Mouse (Mus musculus) gonadal fat pad, adult 2 months (tissue): ENCODE measurements at regions not wholly inside any gene's neighbourhood (a gene's known extent, or its start where the extent isn't known, plus 50 kb on each side); places are given as distances from the start of the nearest gene placed in this dataset.
A peak's percentile ranks its signal among the peaks of the same experiment; 100 is the strongest.

Source experiments
- DNase-seq: peaks from one replicate; pipeline ENCODE4 v3.0.0-alpha.2; 2012; ENCODE audit warnings: low read depth

DNA sequence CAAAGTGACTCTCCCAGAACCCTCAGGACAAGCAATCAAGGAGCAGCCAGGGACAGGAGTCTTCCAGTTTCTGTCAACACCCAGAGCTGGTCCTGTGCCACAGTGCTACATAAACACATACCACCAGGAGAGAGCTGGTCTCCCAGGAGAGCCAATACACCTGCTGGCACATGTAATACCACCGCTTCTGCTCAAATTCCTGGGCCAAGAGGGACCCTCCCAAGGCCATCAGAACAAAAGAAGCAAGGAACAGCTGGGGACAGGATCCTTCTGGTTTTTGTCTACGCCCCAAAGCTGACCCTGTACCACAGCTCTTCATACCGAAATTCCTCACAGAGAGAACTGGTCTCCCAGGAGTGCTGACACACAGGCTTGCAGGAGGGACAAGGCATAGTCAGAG, 695.4 kb upstream of the Tbl1xr1 start:
- DNase-seq, result no peak

DNA sequence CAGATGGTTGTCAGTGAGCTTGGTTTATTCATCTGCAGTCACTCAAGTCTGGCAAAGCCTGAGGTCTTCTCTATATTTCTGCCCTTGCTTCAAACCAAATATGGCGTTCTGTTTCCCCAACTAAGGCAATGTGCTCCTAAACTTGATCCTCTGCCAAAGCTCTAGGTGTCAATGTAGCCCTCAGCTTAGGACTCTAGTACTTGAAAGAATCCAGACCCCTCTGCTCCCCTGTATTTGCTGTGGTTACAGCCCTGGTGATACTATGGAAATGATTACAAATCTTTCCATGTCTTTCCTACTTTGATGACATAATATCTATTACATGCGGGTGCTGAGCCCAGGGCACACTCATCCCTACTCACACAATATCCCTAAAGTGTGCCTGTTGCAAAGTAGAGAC, 672.9 kb upstream of the Tbl1xr1 start:
- DNase-seq, result no peak

DNA sequence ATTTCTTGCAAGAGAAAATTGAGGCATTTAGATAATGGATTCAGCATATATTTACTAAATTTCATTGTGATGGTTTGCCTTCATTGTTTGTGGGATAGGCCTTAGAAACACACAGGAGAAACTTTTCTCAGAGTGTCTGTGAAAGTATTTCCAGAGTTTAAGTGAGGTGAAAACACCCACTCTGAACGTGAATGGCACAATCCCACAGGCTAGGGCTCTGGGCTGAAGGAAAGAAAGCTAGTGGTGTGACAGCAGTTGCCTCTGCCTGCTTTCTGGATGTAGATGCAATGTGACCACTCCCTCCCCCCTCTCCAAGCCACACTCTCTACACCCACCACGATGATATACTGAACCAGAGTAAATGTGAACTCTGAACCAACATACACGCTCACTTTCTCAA, 672.4 kb upstream of the Tbl1xr1 start:
- no peak for DNase-seq

DNA sequence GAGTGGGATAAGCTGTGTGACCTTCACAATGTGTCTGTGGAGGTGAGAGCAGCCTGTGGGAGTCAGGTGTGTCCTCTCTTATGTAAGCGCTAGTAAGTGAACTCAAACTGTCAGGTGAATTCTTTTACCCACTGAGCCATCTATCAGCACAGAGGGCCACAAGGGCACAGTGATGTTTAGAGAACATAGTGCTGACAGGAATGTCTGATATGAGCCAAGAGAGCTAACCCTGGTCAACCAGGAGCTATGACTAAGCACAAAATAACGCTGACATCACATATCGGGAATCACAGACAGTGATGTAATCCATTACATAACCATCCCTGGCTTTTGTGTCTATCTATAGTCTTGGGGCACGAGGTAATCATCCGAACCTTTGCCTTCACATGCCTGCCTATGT, 669.4 kb upstream of the Tbl1xr1 start:
- DNase-seq, result no peak

DNA sequence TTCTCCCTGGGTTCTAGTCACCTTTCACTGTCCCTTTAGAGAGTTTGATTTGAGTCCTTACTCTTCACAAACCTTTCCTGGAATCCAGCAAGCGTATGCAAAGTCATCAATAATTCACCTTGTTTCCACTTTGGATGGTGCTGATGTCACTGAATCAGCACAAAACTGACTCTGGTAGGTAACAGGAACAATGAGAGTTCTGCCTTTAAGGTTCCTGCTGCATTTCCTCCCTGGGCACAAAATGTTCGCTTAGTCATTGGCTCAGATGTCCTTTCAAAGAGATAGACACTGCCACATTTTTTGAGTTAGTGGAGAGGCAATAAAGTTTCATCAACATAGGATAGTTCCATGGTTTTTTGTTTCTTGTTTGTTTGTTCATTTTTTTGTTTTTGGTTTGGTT, 664.4 kb upstream of the Tbl1xr1 start:
- DNase-seq, result no peak

DNA sequence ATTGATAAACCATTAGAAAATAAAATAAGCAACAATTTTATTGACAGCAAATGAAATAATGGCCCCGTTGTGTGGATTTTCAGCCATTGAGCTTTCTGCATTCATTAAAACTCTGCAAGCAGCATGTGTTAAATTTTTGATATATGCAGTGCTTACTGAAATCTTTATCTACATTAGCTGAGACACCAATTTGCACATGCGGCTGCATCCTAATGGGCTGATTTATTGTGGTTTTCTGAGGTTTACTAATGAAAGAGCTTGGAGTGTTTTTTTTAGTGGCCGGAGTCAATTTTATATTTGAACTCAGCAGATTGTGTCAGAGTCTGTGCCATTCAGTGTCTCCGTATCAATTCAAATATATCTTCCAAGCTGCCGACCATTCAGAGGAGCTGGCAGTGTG, 653.3 kb upstream of the Tbl1xr1 start:
- DNase-seq, result no peak

DNA sequence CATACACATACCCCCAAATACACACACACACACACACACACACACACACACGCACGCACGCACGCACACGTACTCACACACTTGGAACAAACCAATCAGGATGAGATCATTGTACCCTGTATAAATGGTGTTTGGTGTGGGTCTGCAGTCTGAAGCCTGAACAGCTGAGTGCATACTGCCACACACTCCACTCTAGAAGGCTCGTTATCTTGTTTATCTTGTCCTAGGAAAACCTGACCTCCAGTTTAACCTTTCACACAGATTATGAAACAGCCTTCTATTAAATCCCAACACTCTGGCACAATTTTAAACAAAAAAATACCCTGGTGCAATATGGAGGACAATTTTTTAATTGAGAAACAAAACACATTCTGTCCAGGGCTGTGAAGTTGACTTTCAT, 649.9 kb upstream of the Tbl1xr1 start:
- DNase-seq, result peak; percentile 23

DNA sequence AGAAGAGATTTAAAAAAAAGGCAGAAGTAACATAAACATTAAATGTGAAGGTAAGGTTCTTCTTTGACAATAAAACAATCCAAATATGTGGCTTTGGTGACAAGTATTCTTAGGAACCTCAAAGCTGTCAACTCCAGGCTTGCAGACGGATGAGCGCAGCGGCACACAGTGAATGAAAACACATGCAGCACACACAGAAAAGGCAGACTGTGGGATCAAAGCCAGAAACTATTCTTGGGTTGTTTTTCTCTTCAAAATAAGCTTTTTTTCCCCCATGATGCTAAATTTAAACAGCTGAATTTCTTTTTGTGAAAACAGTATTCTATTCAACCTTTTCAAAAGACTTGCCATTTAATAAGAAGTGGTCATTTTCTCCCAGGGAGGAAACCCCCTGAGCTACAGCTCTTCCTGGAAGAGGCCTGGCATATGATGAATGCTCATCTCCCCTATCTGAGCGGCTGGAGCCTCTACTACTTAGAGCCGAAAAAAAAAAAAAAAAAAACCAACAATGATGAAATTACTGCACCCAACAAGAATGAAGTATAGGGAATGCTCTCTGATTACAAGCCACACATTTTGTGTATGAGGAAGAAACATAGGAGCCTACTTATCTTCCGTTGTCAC, 648.9 kb upstream of the Tbl1xr1 start:
- no peak for DNase-seq

DNA sequence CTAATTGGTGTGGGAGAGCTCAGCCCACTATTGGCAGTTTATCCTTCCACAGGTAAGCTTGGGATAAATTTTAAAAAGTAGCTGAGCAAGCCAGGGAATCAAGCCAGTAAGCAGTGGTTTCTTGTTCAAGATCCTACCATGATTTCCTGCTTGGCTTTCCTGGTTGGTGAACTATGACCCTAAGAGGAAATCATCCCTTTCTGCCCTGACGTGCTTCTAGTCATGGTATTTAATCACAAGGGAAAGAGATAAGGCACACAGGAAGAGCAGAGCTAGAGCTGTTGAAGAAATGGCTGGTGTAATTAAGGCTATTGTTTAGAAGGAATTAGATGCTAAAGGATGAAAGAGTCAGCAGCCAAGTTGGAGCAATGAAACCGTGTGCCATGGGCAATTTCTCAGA, 648.3 kb upstream of the Tbl1xr1 start:
- DNase-seq, result no peak

DNA sequence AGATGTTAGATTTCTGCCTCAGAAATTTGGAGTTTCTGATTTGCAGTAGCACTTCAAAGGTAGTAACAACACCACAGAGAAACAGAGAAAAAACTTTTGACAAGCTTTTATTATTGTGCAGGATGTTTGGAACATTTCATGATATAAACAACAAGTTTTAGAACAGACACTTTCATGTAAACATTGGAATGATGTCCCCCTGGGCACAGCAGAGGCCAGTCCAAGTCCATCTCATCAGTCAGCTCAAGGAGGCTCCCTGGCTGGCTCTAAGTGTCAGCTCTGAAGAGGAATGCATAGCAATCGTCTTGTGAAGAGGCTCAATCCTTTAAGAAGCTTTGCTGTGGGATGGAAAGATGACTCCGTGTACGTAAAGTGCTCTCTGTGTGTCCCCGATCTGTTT, 612.2 kb upstream of the Tbl1xr1 start:
- DNase-seq, result no peak

DNA sequence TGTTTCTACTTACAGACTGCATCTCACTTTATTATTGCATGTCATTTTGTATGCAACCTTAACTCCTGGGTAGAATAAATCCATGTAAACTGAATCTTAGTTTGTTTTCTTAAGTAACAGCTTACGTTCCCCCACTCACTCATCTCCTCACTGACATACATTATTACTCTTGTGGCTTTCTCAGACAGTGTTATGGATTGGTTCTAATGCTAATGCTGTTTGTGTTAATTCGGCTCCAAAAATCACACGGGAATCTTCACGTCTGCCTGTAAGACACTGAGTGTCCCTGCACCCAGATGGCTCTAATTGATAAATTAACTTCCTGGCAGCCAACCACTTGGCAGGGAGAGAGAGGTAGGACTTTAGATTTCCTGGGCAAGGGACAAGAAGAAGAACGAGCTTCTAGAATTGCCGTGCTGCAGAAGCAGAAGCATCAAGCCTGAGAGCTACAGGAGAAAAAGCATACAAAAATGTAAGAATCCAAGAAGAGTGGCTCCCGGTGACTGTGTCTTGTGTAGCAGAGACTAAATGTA, 610.3 kb upstream of the Tbl1xr1 start:
- peak; percentile 47 for DNase-seq

DNA sequence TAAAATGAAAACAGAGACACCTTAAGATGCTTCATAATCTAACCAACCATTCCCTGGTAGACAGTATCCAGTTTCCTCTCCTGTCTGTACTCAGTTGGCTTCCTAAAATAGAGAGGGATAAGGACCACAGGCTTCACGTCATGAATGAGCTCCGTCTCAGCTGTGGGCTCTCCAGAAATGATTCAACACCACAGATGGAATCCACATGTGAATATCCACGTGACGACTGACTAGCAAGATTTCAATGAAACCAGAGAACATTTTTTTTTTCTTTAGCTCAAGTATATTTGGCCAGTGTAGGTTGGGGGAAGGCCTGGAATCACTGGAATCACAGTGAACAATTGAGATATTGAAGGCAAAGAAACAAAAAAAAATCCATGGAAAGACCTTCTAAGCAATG, 599.1 kb upstream of the Tbl1xr1 start:
- no peak for DNase-seq

DNA sequence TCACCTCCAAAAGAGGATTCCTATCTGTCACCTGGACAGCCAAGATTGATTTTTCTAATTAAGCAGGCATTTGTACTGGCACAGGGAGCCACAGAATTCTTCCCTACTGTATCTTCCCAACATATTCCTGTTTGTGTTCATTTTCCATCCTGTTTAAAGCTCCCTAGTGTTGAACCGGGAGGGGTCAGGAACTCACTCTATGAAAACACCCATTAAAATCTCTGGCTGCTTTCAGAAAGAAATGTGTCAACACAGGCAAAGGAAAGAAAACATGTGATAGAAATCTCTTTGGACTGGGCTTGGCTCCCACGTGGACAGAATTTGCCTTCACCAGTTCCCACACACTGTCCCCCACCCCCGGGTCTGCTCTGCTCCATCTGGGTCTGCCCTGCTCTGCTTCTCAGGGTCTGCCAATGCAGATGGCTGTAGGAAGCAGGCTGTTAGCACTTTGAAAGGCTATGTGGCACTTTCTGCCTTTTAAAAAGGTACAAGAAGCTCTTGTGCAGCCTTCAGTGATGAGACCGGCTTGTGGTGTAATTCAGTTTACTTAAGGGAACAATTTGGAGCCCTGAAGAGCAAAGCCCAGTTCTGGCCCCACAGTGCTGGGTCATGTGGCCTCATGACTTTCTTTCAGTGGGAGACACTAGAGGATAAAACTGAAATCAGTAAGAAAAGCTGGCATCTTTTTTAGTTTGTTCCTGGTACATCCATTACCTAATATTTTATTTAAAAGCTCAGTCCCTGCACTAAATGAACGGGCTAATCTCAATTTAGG, 597.2 kb upstream of the Tbl1xr1 start:
- DNase-seq, result no peak

DNA sequence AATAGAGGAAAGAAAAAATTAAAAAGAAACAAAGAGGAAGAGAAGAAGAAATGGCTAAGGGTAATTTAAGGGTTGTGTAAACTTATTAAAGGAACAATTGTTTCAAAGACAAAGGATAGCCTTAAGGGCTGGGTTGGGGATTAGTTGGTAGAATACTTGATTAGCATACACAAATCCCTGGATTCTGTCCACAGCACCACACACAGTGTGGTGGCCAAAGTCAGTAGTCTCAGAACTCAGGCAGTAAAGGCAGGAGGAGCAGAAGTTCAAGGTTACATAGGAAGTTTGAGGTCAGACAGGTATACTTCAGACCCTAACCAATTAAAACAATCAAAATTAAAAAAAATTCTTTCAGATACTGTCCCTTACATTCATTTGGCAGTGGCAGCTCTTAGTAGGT, 596.6 kb upstream of the Tbl1xr1 start:
- no peak for DNase-seq

DNA sequence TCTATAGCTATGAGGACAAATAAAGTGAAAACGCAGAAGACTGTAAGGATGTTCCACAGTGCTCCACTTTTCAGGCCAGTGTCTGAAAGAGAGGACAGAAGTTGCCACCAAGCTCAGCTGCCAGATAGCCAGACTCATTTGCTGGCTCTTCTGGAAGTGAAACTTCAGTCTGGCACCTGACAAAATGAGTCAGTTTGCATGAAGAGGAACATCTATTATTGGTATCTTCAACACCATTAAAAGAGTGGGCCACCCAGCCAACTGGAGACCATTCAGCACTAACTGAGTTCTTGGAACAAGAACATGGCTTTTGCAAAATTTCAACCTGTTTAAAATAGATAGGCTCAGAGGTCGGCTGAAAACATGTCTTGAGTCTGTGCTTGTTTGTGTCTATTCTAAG, 592.4 kb upstream of the Tbl1xr1 start:
- DNase-seq, result no peak

DNA sequence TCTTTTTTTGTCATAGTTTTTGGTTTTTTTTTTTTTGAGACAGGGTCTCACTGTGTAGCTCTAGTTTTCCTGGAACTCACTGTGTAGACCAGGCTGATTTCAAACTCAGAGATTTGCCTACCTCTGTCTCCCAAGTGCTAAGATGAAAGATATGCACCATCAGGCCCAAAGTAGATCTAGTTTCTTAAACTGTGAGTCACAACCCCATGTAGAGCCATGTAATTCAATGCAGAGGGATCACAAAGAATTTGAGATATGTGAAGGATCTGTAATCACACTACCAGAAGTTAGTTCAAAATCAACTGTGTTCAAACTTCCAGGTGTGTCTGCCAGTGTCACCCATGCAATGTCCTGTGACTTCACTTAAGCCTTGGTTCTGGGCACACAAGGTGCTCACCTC, 591.0 kb upstream of the Tbl1xr1 start:
- no peak for DNase-seq

DNA sequence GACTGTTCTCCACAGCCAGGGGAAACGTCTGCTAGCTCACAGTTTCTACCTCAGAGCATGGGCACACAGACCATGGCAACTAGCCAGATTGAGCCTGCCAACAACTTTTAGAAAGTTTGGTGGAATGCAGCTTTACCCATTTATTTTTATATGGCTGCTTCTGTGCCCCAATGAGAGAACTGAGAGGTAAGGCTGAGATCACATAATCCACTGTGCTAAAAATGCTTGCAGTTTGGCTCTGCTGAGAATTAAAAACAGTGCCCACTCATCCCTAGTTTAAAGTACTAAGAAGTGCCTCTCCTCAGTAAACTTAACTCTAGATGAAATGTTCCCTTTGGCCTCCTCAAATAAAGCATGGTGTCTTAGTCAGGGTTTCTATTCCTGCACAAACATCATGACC, 586.9 kb upstream of the Tbl1xr1 start:
- no peak for DNase-seq

DNA sequence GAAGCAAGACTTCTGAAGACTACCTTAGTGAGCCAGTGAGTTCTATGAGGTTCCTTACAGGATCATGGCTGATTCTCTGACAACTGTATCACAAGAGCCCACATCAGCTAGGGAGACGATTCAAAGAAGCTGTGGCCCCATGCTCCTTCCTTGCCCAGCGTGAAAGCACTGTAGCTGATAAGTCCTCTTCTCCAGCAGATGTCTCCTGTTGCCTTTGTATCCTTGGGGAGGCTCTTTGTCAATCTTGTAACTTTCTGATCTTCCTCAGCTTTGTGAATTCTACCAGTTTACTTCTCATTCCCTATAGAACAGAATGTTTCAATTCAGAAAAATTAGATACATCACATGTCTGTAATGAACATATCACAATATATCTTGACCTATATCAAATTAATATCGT, 584.0 kb upstream of the Tbl1xr1 start:
- DNase-seq, result no peak

DNA sequence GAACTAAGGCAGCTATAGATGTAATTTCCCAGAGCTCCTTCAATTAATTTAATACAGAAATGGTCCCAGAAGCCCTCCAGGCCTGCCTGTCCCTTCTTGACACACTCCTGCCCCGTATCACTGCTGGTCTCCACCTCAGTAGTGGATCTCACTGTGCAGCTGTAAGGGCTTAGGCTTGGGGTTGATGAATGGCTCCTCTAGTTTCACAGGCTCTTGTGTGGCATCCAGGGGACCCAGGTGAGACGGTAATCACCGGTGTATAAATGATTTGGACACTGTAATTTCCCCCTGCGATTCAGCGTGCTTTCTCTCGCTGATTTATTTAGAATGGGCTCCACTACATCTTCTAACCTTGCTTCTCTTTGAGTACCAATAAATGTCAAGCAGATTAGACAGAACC, 583.1 kb upstream of the Tbl1xr1 start:
- no peak for DNase-seq

DNA sequence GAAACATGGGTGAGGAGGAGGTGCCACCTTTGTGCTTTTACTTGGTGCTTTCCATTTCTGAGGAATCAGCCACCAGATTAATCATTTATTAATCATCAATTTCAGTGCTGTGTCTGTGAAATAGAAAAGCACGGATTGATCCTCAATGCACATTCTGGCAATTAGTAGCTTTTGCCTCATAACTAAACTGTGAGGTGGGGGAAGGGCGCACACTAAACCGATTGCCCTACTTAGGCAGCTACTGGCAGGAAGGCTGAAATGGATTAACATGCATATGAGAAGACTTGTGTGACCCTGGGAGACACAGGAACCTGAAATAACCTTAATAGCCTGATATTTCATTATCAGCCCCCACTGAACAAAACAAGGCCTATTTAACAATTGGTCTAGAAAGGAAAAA, 581.5 kb upstream of the Tbl1xr1 start:
- no peak for DNase-seq

DNA sequence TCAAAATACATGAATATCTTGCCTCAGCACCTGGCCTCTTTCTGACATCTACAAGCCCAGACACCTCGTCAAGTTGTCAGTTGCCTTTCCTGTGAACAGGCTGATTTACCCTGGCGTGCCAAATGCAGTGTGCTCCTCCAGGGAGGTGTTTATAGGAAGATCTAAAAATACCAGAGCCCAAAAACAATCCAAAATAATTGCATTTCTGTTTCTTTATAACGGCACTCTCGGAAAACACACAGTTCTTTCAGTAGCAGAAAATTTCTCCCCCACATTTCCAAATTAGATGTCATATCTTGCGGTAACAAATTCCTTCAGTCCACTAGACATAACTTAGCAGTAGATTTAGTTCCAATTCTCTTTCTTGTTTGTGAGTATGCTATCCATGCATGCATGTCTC, 580.8 kb upstream of the Tbl1xr1 start:
- DNase-seq, result no peak

DNA sequence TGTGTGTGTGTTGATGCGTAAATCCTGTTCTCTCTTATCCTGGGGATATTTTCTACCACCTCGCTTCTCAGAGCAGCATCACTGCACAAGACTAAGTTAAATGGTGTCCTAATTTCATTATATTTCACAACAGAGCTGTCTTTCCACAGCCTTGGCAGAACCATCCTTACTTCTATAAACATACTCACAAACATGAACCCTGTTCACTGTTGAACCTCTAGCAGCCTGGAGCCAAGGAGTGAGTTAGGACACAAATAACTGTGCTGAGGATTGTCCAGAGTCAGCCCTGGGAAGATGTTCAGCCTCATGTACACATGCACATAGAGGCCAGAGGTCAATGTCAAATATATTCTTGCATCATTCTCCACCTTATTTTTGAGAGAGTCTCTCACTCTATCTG, 580.3 kb upstream of the Tbl1xr1 start:
- DNase-seq, result no peak

DNA sequence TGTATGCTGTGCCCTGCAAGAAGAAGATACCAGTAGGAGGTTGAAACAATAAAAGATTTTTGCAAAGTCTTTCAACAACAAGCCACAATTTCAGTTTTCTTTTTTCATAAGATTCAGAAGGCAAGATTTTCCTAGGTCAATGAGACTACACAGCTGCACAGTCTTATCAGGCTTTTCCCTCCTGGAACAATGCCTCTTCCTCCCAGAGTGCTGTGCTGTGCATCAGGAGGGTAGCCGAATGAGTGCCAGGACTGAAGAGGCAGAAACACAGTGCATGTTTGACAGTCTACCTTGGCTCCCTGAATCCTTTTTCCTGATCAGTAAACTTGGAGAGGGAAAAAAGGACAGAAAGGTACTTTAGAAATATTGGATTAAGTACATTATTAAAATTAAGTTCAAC, 579.4 kb upstream of the Tbl1xr1 start:
- no peak for DNase-seq

DNA sequence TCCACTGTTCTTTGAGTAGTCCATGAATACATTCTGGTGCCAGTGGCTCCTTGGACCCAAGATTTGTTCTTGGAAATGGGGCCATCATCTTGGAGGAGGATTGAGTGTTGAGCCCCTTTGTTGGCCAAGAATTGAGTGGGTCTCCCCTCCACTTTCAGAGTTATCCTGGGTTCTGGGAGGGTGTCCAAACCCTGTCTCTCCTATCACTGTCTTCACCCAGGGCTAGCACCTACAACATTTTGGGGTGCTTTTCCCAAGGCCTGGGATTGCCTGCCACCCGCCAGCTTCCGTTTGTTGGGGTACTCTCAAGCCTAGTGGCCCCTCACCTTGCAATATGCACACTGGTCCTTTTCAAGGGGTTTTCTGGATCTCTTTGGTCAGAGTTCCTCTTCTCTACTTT, 568.8 kb upstream of the Tbl1xr1 start:
- no peak for DNase-seq
